Mouse (Mus musculus) MEL (cell line): ENCODE measurements around the gene Rnpepl1. TPM values are rescaled to one million over a fixed set of nuclear protein-coding genes. Genes with fewer than 3 reads are reported as not detected.

Source experiments
- DNase-seq: peaks from one replicate; pipeline ENCODE4 v3.0.0; 2011; ENCODE audit warnings: low read depth, low spot score
- H3K27ac ChIP-seq: 2 replicates; pipeline ENCODE4 v1.5.1; 2012; ENCODE audit warnings: low read depth, mild to moderate bottlenecking, control low read depth, low read length, moderate library complexity; ENCODE audit not compliant: control insufficient read depth
- H3K27me3 ChIP-seq, 2 experiments: fragments of 150-350 bp in 1 of 2; sonication (generic) in 1 of 2; 2 replicates each; pipeline ENCODE4 v1.6.1; 2012; ENCODE audit warnings: low read length in 2 of 2, mild to moderate bottlenecking in 2 of 2, improper control_type of control experiment in 1 of 2, moderate library complexity in 1 of 2; ENCODE audit not compliant: insufficient read depth in 2 of 2, control insufficient read depth in 1 of 2
- H3K36me3 ChIP-seq, 2 experiments: 2 replicates each; pipeline ENCODE4 v1.6.1; 2012 to 2014; ENCODE audit warnings: low read length in 2 of 2, improper control_type of control experiment in 1 of 2, inconsistent platforms in 1 of 2, mild to moderate bottlenecking in 1 of 2; ENCODE audit not compliant: insufficient read depth in 2 of 2, control insufficient read depth in 1 of 2
- H3K4me1 ChIP-seq, 2 experiments: fragments of 150-350 bp in 1 of 2; sonication (generic) in 1 of 2; 2 replicates each; pipeline ENCODE4 v1.6.1; 2012; ENCODE audit warnings: low read length in 2 of 2, improper control_type of control experiment in 1 of 2, mild to moderate bottlenecking in 1 of 2; ENCODE audit not compliant: insufficient read depth in 2 of 2, control insufficient read depth in 1 of 2
- H3K4me3 ChIP-seq, 2 experiments: fragments of 150-350 bp in 1 of 2; sonication (generic) in 1 of 2; 2 replicates each; pipeline ENCODE4 v1.5.1; 2012; ENCODE audit warnings: low read depth in 2 of 2, low read length in 2 of 2, mild to moderate bottlenecking in 2 of 2, moderate library complexity in 2 of 2, control low read depth in 1 of 2, improper control_type of control experiment in 1 of 2; ENCODE audit not compliant: control insufficient read depth in 1 of 2, insufficient read depth in 1 of 2
- H3K79me2 ChIP-seq: 2 replicates; pipeline ENCODE4 v1.6.1; 2012; ENCODE audit warnings: mild to moderate bottlenecking, low read length, moderate library complexity; ENCODE audit not compliant: control insufficient read depth, poor library complexity, insufficient read depth
- H3K9ac ChIP-seq: 2 replicates; pipeline ENCODE4 v1.6.1; 2012; ENCODE audit warnings: low read depth, mild to moderate bottlenecking, control low read depth, low read length, moderate library complexity; ENCODE audit not compliant: control insufficient read depth, poor library complexity, severe bottlenecking
- H3K9me3 ChIP-seq: fragments of 150-350 bp; sonication (generic); replicated peaks from 2 replicates; pipeline ENCODE4 v1.6.1; 2012; ENCODE audit warnings: mild to moderate bottlenecking, low read length, improper control_type of control experiment, moderate library complexity; ENCODE audit not compliant: insufficient read depth
- CHD1 ChIP-seq: IDR thresholded peaks from 2 replicates; pipeline ENCODE4 v1.6.1; 2012; ENCODE audit warnings: low read depth, mild to moderate bottlenecking, inconsistent platforms, low read length, improper control_type of control experiment
- CHD2 ChIP-seq: IDR thresholded peaks from 2 replicates; pipeline ENCODE4 v1.6.1; 2011; ENCODE audit warnings: low read length, improper control_type of control experiment
- CTCF ChIP-seq, 3 experiments: IDR thresholded peaks in 2 of 3; conservative IDR thresholded peaks in 1 of 3; 2 replicates each; pipeline ENCODE4 v1.5.1; 2011 to 2012; ENCODE audit warnings: low read length in 3 of 3, low read depth in 2 of 3, mild to moderate bottlenecking in 2 of 3, improper control_type of control experiment in 1 of 3, inconsistent platforms in 1 of 3, mixed read lengths in 1 of 3, moderate library complexity in 1 of 3; ENCODE audit not compliant: control insufficient read depth in 1 of 3, insufficient read depth in 1 of 3, poor library complexity in 1 of 3, severe bottlenecking in 1 of 3
- E2F4 ChIP-seq: IDR thresholded peaks from 2 replicates; pipeline ENCODE4 v1.6.1; 2011; ENCODE audit warnings: low read depth, low read length, improper control_type of control experiment, borderline replicate concordance
- ELF1 ChIP-seq: IDR thresholded peaks from 2 replicates; pipeline ENCODE4 v1.6.1; 2014; ENCODE audit warnings: low read depth, mild to moderate bottlenecking, inconsistent platforms, low read length, improper control_type of control experiment, moderate library complexity
- EP300 ChIP-seq, 2 experiments: IDR thresholded peaks; 2 replicates each; pipeline ENCODE4 v1.6.1; 2011; ENCODE audit warnings: improper control_type of control experiment in 2 of 2, low read length in 2 of 2, low read depth in 1 of 2, mild to moderate bottlenecking in 1 of 2
- ETS1 ChIP-seq: IDR thresholded peaks from 2 replicates; pipeline ENCODE4 v1.6.1; 2012; ENCODE audit warnings: low read depth, mild to moderate bottlenecking, inconsistent platforms, low read length, improper control_type of control experiment, moderate library complexity
- GABPA ChIP-seq: IDR thresholded peaks from 2 replicates; pipeline ENCODE4 v1.6.1; 2012; ENCODE audit warnings: low read depth, mild to moderate bottlenecking, inconsistent platforms, low read length, improper control_type of control experiment, moderate library complexity
- GATA1 ChIP-seq: IDR thresholded peaks from 2 replicates; pipeline ENCODE4 v1.6.1; 2011; ENCODE audit warnings: low read depth, low read length, improper control_type of control experiment
- HCFC1 ChIP-seq: IDR thresholded peaks from 2 replicates; pipeline ENCODE4 v1.6.1; 2012; ENCODE audit warnings: low read depth, mild to moderate bottlenecking, inconsistent platforms, low read length, improper control_type of control experiment, moderate library complexity
- JUND ChIP-seq: IDR thresholded peaks from 2 replicates; pipeline ENCODE4 v1.6.1; 2011; ENCODE audit warnings: low read depth, mild to moderate bottlenecking, improper control_type of control experiment, low read length
- KAT2A ChIP-seq: conservative IDR thresholded peaks from 2 replicates; pipeline ENCODE4 v1.6.1; 2012; ENCODE audit warnings: low read depth, low read length, improper control_type of control experiment, inconsistent platforms
- MAFK ChIP-seq: IDR thresholded peaks from 2 replicates; pipeline ENCODE4 v1.6.1; 2011; ENCODE audit warnings: low read depth, mild to moderate bottlenecking, low read length, improper control_type of control experiment, borderline replicate concordance
- MEF2A ChIP-seq: IDR thresholded peaks from 2 replicates; pipeline ENCODE4 v1.6.1; 2014; ENCODE audit warnings: low read depth, mild to moderate bottlenecking, inconsistent platforms, low read length, improper control_type of control experiment; ENCODE audit not compliant: poor library complexity, insufficient replicate concordance, severe bottlenecking; ENCODE audit errors: extremely low read depth
- MXI1 ChIP-seq: IDR thresholded peaks from 2 replicates; pipeline ENCODE4 v1.6.1; 2011; ENCODE audit warnings: mild to moderate bottlenecking, low read depth, low read length, improper control_type of control experiment
- MYB ChIP-seq: IDR thresholded peaks from 2 replicates; pipeline ENCODE4 v1.6.1; 2011; ENCODE audit warnings: mild to moderate bottlenecking, low read depth, low read length, improper control_type of control experiment
- MYC ChIP-seq: IDR thresholded peaks from 2 replicates; pipeline ENCODE4 v1.6.1; 2011; ENCODE audit warnings: low read depth, mild to moderate bottlenecking, low read length, improper control_type of control experiment, moderate library complexity
- POLR2A ChIP-seq, 2 experiments: IDR thresholded peaks; 2 replicates each; pipeline ENCODE4 v1.6.1; 2011 to 2012; ENCODE audit warnings: low read length in 2 of 2, mild to moderate bottlenecking in 2 of 2, control low read depth in 1 of 2, improper control_type of control experiment in 1 of 2, low read depth in 1 of 2, moderate library complexity in 1 of 2; ENCODE audit not compliant: control insufficient read depth in 1 of 2, insufficient read depth in 1 of 2, poor library complexity in 1 of 2
- POLR2AphosphoS2 ChIP-seq: IDR thresholded peaks from 2 replicates; pipeline ENCODE4 v1.6.1; 2011; ENCODE audit warnings: low read length, improper control_type of control experiment
- POLR2AphosphoS5 ChIP-seq: IDR thresholded peaks from 2 replicates; pipeline ENCODE4 v1.6.1; 2012; ENCODE audit warnings: low read depth, borderline replicate concordance, mild to moderate bottlenecking, inconsistent platforms, low read length, moderate library complexity, mixed read lengths
- RAD21 ChIP-seq: IDR thresholded peaks from 2 replicates; pipeline ENCODE4 v1.6.1; 2011; ENCODE audit warnings: mild to moderate bottlenecking, low read depth, low read length, improper control_type of control experiment
- RCOR1 ChIP-seq: IDR thresholded peaks from 2 replicates; pipeline ENCODE4 v1.6.1; 2012; ENCODE audit warnings: low read depth, mild to moderate bottlenecking, inconsistent platforms, low read length, improper control_type of control experiment
- SIN3A ChIP-seq: IDR thresholded peaks from 2 replicates; pipeline ENCODE4 v1.6.1; 2012; ENCODE audit warnings: low read length, improper control_type of control experiment, inconsistent platforms
- TAL1 ChIP-seq: IDR thresholded peaks from 2 replicates; pipeline ENCODE4 v1.6.1; 2012; ENCODE audit warnings: mild to moderate bottlenecking, inconsistent platforms, low read length, moderate library complexity, mixed read lengths
- TBP ChIP-seq: IDR thresholded peaks from 2 replicates; pipeline ENCODE4 v1.8.0; 2011; ENCODE audit warnings: low read depth, low read length, improper control_type of control experiment
- UBTF ChIP-seq: IDR thresholded peaks from 2 replicates; pipeline ENCODE4 v1.6.1; 2012; ENCODE audit warnings: low read depth, mild to moderate bottlenecking, inconsistent platforms, low read length, improper control_type of control experiment, moderate library complexity, borderline replicate concordance; ENCODE audit not compliant: insufficient read depth
- ZC3H11A ChIP-seq: IDR thresholded peaks from 2 replicates; pipeline ENCODE4 v1.6.1; 2012; ENCODE audit warnings: low read depth, mild to moderate bottlenecking, inconsistent platforms, low read length, improper control_type of control experiment
- ZKSCAN1 ChIP-seq: IDR thresholded peaks from 2 replicates; pipeline ENCODE4 v1.6.1; 2012; ENCODE audit warnings: low read depth, mild to moderate bottlenecking, inconsistent platforms, low read length, improper control_type of control experiment, moderate library complexity
- ZMIZ1 ChIP-seq: IDR thresholded peaks from 2 replicates; pipeline ENCODE4 v1.6.1; 2012; ENCODE audit warnings: low read depth, mild to moderate bottlenecking, inconsistent platforms, low read length, improper control_type of control experiment, moderate library complexity
- polyA plus RNA-seq, 2 experiments: library from polyadenylated mRNA; stranded (reverse) in 1 of 2; unstranded in 1 of 2; fragments of >175 nt in 1 of 2; fragments of >200 nt in 1 of 2; gene quantifications; 2 replicates each; pipeline versions ENCODE4 v1.2.1 to v1.2.4; 2012; ENCODE audit warnings: low replicate concordance in 2 of 2, low read depth in 1 of 2; ENCODE audit not compliant: insufficient read length in 2 of 2, insufficient read depth in 1 of 2, missing spikeins in 1 of 2
- total RNA-seq: library from RNA; depleted of rRNA; stranded (reverse); fragments of 300-350 nt; gene quantifications from 2 replicates; pipeline ENCODE4 v1.2.3, GENCODE M21; 2012

The Rnpepl1 gene
- total and polyA plus RNA-seq, 3 experiments: 31.1 to 91.0 TPM; not detected in 1

- H3K9ac ChIP-seq: no peak overlapping the region
- H3K36me3 ChIP-seq: no peaks in the 10 kb centered on the region
- H3K27me3 ChIP-seq: no peaks in the 10 kb centered on the region
- no peak overlapping the region for H3K27ac ChIP-seq
- no peak for TF ChIP-seq RAD21
- TF ChIP-seq CHD2: no peak
- no peak for TF ChIP-seq POLR2AphosphoS2
- TF ChIP-seq GABPA: no peak
- no peak for TF ChIP-seq EP300 (IDR thresholded peaks at IDR 0.05; ENCODE audit: low read depth in 1 of 2, low read length in 2 of 2)
- TF ChIP-seq GATA1: no peak
- TF ChIP-seq ZC3H11A: no peak
- no peak for TF ChIP-seq UBTF
- TF ChIP-seq SIN3A: no peak
- no peak for TF ChIP-seq TBP
- TF ChIP-seq CHD1: no peak
- no peak for TF ChIP-seq MAFK
- no peak for TF ChIP-seq ZMIZ1
- no peak for TF ChIP-seq CTCF (IDR thresholded peaks at IDR 0.05 in 2 of 3, conservative IDR thresholded peaks at IDR 0.05 in 1 of 3; ENCODE audit: control insufficient read depth in 1 of 3, insufficient read depth in 1 of 3, low read depth in 2 of 3, low read length in 3 of 3, poor library complexity in 1 of 3, severe bottlenecking in 1 of 3)
- TF ChIP-seq TAL1: no peak
- TF ChIP-seq ZKSCAN1: no peak
- TF ChIP-seq MEF2A: no peak
- TF ChIP-seq, all 39 proteins: peak for 0
- Histone ChIP-seq H3K4me3 (no peak overlapping the region), H3K79me2 (no peaks in the 10 kb centered on the region), H3K4me1 (no peaks in the 10 kb centered on the region), H3K9me3 (no peaks in the 10 kb centered on the region)
- no peak for DNase-seq
Observed at GRCm38 (mm10) chr1:92875360-92876111, 35.0 kb upstream of the Rnpepl1 start.

- DNase-seq: no peak
- Histone ChIP-seq H3K4me1 (no peaks in the 10 kb centered on the region), H3K79me2 (no peaks in the 10 kb centered on the region), H3K4me3 (no peak overlapping the region), H3K27ac (no peak overlapping the region), H3K9me3 (no peaks in the 10 kb centered on the region), H3K27me3 (no peaks in the 10 kb centered on the region), H3K36me3 (no peaks in the 10 kb centered on the region), H3K9ac (no peak overlapping the region)
- no peak for TF ChIP-seq ETS1
- TF ChIP-seq HCFC1: no peak
- no peak for TF ChIP-seq KAT2A
- TF ChIP-seq POLR2AphosphoS5: no peak
- TF ChIP-seq POLR2A (IDR thresholded peaks at IDR 0.05; ENCODE audit: control insufficient read depth in 1 of 2, insufficient read depth in 1 of 2, low read depth in 1 of 2, low read length in 2 of 2, poor library complexity in 1 of 2): no peak
- no peak for TF ChIP-seq MYB
- no peak for TF ChIP-seq RCOR1
- TF ChIP-seq TBP: no peak
- TF ChIP-seq POLR2AphosphoS2: no peak
- no peak for TF ChIP-seq JUND
- TF ChIP-seq ZC3H11A: no peak
- no peak for TF ChIP-seq ELF1
- no peak for TF ChIP-seq E2F4
- TF ChIP-seq MAFK: no peak
- no peak for TF ChIP-seq MXI1
- no peak for TF ChIP-seq CHD2
- no peak for TF ChIP-seq MYC
Observed at GRCm38 (mm10) chr1:92877431-92877978, 33.1 kb upstream of the Rnpepl1 start.
